Mouse (Mus musculus): Measurements from ENCODE around the gene Nuak2. TPM values are rescaled to one million over a fixed set of nuclear protein-coding genes. Genes with fewer than 3 reads are reported as not detected.
"Not testable (repeated sequence)": the region's sequence is repeated elsewhere in the genome, so short reads cannot be mapped to it uniquely, and the experiment has no call there.

Gene Nuak2
- 22.3 and 23.7 TPM in 2 replicates for polyA plus RNA-seq (2012; rRNA removed)

- TF ChIP-seq POLR2A (IDR thresholded peaks at IDR 0.05; ENCODE audit: borderline replicate concordance, extremely low read depth, insufficient read depth, insufficient read length, poor library complexity, severe bottlenecking) = peak; percentile 64; the same call in 1 of the 2 replicates
- TF ChIP-seq CTCF (IDR thresholded peaks at IDR 0.05; ENCODE audit: borderline replicate concordance, extremely low read depth, insufficient read depth, insufficient read length) = no peak
- DNase-seq (ENCODE audit: low read depth) = peak; percentile 97
These were observed at the start of gene Nuak2 for GRCm38 (mm10) chr1:132315889-132316624. TSS of gene Nuak2 (plus strand) at chr1:132316126.

GRCm38 (mm10) chr1:132266791-132267557, 49.0 kb upstream of the Nuak2 start:
- DNase-seq (ENCODE audit: low read depth) = no peak
- TF ChIP-seq CTCF (IDR thresholded peaks at IDR 0.05; ENCODE audit: borderline replicate concordance, extremely low read depth, insufficient read depth, insufficient read length) = no peak
- TF ChIP-seq POLR2A (IDR thresholded peaks at IDR 0.05; ENCODE audit: borderline replicate concordance, extremely low read depth, insufficient read depth, insufficient read length, poor library complexity, severe bottlenecking) = no peak

- TF ChIP-seq CTCF (IDR thresholded peaks at IDR 0.05; ENCODE audit: borderline replicate concordance, extremely low read depth, insufficient read depth, insufficient read length) (no peak), POLR2A (IDR thresholded peaks at IDR 0.05; ENCODE audit: borderline replicate concordance, extremely low read depth, insufficient read depth, insufficient read length, poor library complexity, severe bottlenecking) (no peak)
These were observed 48.0 kb upstream of the Nuak2 start for GRCm38 (mm10) chr1:132267959-132268358.

GRCm38 (mm10) chr1:132268418-132269060, 47.4 kb upstream of the Nuak2 start:
- TF ChIP-seq CTCF (IDR thresholded peaks at IDR 0.05; ENCODE audit: borderline replicate concordance, extremely low read depth, insufficient read depth, insufficient read length) (no peak), POLR2A (IDR thresholded peaks at IDR 0.05; ENCODE audit: borderline replicate concordance, extremely low read depth, insufficient read depth, insufficient read length, poor library complexity, severe bottlenecking) (no peak)
- DNase-seq (ENCODE audit: low read depth) = no peak

More at GRCm38 (mm10) chr1:132267959-132268358, 48.0 kb upstream of the Nuak2 start:
- no peak for DNase-seq (ENCODE audit: low read depth)

- TF ChIP-seq POLR2A (IDR thresholded peaks at IDR 0.05; ENCODE audit: borderline replicate concordance, extremely low read depth, insufficient read depth, insufficient read length, poor library complexity, severe bottlenecking) = no peak
- no peak for TF ChIP-seq CTCF (IDR thresholded peaks at IDR 0.05; ENCODE audit: borderline replicate concordance, extremely low read depth, insufficient read depth, insufficient read length)
- DNase-seq (ENCODE audit: low read depth) = no peak
These were observed 44.7 kb upstream of the Nuak2 start for GRCm38 (mm10) chr1:132271237-132271636.

- no peak for TF ChIP-seq POLR2A (IDR thresholded peaks at IDR 0.05; ENCODE audit: borderline replicate concordance, extremely low read depth, insufficient read depth, insufficient read length, poor library complexity, severe bottlenecking)
- DNase-seq (ENCODE audit: low read depth) = no peak
These were observed 39.2 kb upstream of the Nuak2 start for GRCm38 (mm10) chr1:132276694-132277093.

GRCm38 (mm10) chr1:132277124-132277523, 38.8 kb upstream of the Nuak2 start:
- no peak for DNase-seq (ENCODE audit: low read depth)
- no peak for TF ChIP-seq CTCF (IDR thresholded peaks at IDR 0.05; ENCODE audit: borderline replicate concordance, extremely low read depth, insufficient read depth, insufficient read length)
- no peak for TF ChIP-seq POLR2A (IDR thresholded peaks at IDR 0.05; ENCODE audit: borderline replicate concordance, extremely low read depth, insufficient read depth, insufficient read length, poor library complexity, severe bottlenecking)

- not testable (repeated sequence) for DNase-seq (ENCODE audit: low read depth)
These were observed 35.3 kb upstream of the Nuak2 start for GRCm38 (mm10) chr1:132280636-132281035.

GRCm38 (mm10) chr1:132281523-132282176, 34.3 kb upstream of the Nuak2 start:
- no peak for TF ChIP-seq POLR2A (IDR thresholded peaks at IDR 0.05; ENCODE audit: borderline replicate concordance, extremely low read depth, insufficient read depth, insufficient read length, poor library complexity, severe bottlenecking)
- TF ChIP-seq CTCF (IDR thresholded peaks at IDR 0.05; ENCODE audit: borderline replicate concordance, extremely low read depth, insufficient read depth, insufficient read length) = peak; percentile 13; the same call in 1 of the 2 replicates
- DNase-seq (ENCODE audit: low read depth) = peak; percentile 84

GRCm38 (mm10) chr1:132282177-132282536, 33.8 kb upstream of the Nuak2 start:
- DNase-seq (ENCODE audit: low read depth) = no peak
- TF ChIP-seq CTCF (IDR thresholded peaks at IDR 0.05; ENCODE audit: borderline replicate concordance, extremely low read depth, insufficient read depth, insufficient read length) (no peak), POLR2A (IDR thresholded peaks at IDR 0.05; ENCODE audit: borderline replicate concordance, extremely low read depth, insufficient read depth, insufficient read length, poor library complexity, severe bottlenecking) (no peak)

- DNase-seq (ENCODE audit: low read depth) = peak; percentile 82
- TF ChIP-seq POLR2A (IDR thresholded peaks at IDR 0.05; ENCODE audit: borderline replicate concordance, extremely low read depth, insufficient read depth, insufficient read length, poor library complexity, severe bottlenecking) (no peak), CTCF (IDR thresholded peaks at IDR 0.05; ENCODE audit: borderline replicate concordance, extremely low read depth, insufficient read depth, insufficient read length) (no peak)
These were observed 32.9 kb upstream of the Nuak2 start for GRCm38 (mm10) chr1:132283018-132283417.

Data from brain, embryonic 14.5 days (tissue).